Mouse (Mus musculus) G1E-ER4 (cell line): ENCODE measurements around the gene Akap12. TPM values are rescaled to one million over a fixed set of nuclear protein-coding genes. Genes with fewer than 3 reads are reported as not detected.

Source experiments
- GATA1 ChIP-seq: IDR thresholded peaks from one replicate; pipeline ENCODE4 v1.8.0; 2012; ENCODE audit warnings: low read length, inconsistent platforms
- polyA plus RNA-seq: library from polyadenylated mRNA; stranded (reverse); fragments of >175 nt; gene quantifications from 2 replicates; pipeline ENCODE4 v1.2.3, GENCODE M21; 2012

Akap12 gene
- polyA plus RNA-seq, 1 experiment = not detected

- no peak for TF ChIP-seq GATA1
Observed at GRCm38 (mm10) chr10:4404895-4405491, 138.8 kb downstream of the Akap12 start.

DNA sequence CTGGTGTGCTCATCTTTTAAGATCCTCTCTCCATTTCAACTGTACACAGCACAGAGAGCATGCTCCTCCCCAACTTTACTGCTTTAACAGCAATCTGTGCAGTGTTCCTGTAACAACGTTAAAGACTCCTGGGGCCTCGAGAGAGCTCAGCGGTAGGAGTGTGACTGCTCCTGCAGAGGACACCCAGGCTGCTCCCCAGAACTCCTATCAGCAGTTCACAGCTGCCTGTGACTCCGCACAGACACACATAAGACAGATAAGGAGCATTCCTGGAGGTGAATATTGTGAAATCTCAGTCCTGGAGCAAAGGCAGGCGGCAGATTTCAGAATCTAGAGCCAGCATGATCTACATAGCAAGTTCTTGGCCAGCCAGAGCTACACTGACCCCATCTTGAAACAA lies 139.3 kb downstream of the Akap12 start:
- TF ChIP-seq GATA1 = no peak

DNA sequence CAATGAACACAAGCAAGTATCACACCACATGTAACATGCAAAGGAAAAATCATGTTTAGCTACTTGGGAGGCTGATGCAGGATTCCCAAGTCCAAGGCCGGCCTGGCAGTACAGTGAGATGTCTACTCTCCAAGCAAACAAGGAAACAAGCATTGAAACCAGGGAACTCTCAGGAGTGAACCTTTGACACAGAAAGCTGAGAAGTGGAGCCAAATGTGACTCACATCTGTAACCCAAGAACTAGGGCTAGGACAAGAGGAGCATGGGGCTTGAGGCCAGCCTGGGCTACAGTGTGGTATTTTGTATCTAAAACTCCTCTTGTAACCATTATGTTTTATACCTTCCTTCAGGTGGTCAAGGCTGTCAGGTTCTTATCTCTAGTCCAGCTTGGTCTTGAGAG lies 141.0 kb downstream of the Akap12 start:
- no peak for TF ChIP-seq GATA1

Other genes starting within 250 kb of the Akap12 start
- gene Zbtb2, start 121.7 kb downstream of the Akap12 start, polyA plus RNA-seq = 6.9 and 8.6 TPM in 2 replicates
- 2.8 and 13.9 TPM in 2 replicates for gene Rmnd1, start 166.0 kb downstream of the Akap12 start, polyA plus RNA-seq
- 6.3 and 9.4 TPM in 2 replicates for gene Armt1, start 166.1 kb downstream of the Akap12 start, polyA plus RNA-seq
- not detected in 2 replicates for gene Ccdc170, start 216.1 kb downstream of the Akap12 start, polyA plus RNA-seq